Mouse (Mus musculus): ENCODE measurements around the gene Dusp3. TPM values are rescaled to one million over a fixed set of nuclear protein-coding genes. Genes with fewer than 3 reads are reported as not detected.
"Not testable (repeated sequence)": the region's sequence is repeated elsewhere in the genome, so short reads cannot be mapped to it uniquely, and the experiment has no call there.

Dusp3 gene
- total RNA-seq, 2 experiments from 2014 or later, result 145 to 170 TPM

DNA sequence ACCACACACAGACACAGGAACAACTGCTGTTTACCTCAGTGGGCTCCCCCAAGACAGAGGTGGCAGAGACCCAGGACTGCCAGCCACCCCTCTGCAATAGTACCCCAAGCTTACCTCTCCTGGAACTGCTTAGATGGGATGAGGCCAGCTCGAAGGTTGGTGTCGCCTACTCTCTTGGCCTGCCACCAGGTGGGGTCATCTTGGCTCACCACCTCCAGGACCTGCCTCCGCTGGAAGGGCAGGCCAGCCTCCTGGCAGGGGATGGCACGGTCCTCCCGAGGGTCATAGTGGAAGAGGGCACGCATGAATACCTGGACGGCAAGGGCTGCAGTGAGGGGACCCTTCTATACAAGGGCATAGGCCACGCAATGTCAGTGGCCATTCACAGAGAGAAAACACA is 26.4 kb upstream of the Dusp3 start:
- DNase-seq, result no peak
- intact Hi-C loops (cut with DNase I), result no loop called here

DNA sequence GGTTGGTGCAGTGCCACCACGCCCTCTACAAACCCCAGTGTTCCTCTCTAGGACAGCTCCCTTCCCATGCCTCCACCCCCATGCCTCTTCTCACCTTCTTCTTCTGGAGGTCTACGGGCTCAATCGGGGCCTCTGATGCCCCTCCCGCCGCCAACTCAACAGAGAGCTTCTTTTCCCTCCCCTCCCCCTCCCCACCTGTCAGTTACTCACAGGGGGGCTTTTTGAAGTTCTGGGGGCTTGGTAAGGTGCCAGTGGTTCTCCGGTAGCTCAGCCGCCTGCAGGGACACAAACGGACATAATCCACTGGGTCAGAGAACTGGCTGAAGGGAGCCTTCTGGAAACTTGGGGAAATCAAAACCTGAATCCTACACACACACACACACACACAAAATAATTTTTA is 24.7 kb upstream of the Dusp3 start:
- intact Hi-C loops (cut with DNase I), result no loop called here
- no peak for DNase-seq

DNA sequence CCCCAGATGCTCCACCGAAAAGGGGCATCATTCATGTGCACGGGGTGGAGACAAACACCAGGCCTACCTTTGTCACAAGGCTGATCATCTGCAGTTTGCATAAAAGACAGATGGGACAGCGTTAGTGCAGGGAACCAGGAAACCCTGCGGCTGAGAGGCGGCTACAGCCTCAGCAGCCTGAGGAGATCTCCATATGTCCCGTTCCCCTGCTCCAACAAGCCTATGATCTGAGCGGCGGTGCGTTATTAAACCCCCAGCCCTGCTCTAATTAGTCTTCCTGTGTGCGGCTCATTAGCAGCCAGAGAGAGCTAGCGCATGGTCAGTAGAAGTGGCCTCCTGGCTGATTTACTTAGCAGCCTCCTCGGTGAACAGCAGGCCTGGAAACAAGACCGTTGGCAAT is 23.3 kb upstream of the Dusp3 start:
- intact Hi-C loops (cut with DNase I), result no loop called here
- no peak for DNase-seq

DNA sequence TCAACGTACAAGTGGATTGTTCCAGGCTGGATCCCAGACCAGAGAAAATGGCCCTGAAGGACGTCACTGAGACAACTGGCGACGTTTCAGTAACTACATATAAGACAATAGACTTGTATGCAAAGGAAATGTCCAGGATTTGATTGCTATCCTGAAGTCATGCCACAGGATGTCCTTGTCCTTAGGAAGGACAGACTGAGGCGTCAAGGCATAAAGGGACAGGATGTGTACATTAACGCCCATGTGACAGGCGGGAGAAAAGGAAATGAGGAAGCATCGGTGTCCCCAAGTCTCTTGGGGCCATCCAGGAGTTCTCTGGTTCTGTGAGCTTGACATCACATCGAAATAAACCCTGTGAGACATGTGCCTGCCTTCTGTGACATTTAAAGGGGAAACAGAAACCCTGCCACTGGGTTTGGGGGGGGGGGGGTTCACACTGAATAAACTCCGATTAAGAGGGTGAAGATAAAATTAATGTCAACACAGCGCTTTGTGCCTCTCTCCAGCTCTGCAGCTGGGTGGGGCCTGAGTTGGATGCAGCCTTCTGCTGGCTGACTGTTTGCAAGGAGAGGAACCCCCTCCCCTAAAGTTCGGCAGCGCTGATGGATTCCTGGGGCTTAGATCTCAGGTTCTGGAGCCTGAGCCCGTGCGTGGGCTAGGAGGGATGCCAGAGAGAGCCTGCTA is 22.3 kb upstream of the Dusp3 start:
- no peak for DNase-seq
- intact Hi-C loops (cut with DNase I), result no loop called here

DNA sequence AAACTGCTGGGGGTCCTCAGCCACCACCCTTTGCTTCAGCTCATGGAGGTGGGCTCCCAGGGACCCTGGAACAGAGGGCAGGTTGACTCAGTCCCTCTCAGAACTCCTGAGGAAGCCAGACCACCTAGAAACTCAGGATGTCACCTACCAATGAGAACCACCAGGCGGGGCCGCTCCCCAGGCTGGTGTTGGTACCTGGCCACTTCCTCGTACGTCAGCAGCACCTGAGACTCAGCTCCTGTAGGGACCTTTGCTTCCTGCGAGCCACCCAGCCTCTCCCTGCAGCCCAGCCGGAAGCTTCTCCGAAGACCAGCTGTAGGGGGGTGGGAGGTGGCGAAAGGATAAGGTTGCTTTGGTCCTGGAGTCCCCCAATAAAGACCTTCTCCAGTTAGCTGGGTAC is 21.6 kb upstream of the Dusp3 start:
- intact Hi-C loops (cut with DNase I), result no loop called here
- no peak for DNase-seq

DNA sequence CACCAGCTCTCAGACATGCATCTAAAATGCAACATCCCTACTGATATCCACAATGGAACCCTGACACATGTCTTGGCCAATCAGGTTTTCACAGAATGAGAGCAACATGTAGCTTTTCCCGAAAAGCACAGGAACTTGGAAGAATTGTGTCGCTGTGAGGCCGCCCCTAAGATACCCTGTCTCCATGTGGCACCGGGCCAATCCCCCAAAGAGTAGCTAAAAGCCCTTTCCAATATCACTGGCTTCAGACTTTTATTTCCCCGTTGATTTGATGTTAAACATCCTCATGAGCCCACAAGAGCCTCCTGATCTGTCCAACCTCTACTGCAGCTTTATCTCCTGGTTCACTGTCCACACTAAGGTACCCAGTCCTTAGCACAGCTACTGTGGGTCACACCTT is 19.9 kb upstream of the Dusp3 start:
- DNase-seq, result no peak
- intact Hi-C loops (cut with DNase I), result no loop called here

DNA sequence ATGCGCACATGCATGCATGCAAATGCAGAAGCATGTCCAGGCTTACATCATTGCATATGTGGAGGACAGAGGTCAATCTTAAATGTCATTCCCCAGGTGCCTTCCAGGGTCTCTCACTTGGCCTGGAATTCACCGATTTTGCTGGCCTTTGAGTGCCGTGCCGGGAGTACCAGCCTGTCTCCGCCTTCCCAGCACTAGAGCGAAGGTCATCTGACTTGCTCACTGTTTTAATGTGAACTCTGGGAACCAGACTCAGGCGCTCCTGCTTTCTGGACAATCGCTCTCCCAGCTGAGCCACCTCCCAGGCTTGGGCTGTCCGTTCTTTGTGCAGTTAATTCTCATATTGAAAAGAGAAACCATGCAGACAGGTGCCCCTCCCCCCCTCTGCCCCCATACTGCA is 19.5 kb upstream of the Dusp3 start:
- intact Hi-C loops (cut with DNase I), result no loop called here
- DNase-seq, result no peak

DNA sequence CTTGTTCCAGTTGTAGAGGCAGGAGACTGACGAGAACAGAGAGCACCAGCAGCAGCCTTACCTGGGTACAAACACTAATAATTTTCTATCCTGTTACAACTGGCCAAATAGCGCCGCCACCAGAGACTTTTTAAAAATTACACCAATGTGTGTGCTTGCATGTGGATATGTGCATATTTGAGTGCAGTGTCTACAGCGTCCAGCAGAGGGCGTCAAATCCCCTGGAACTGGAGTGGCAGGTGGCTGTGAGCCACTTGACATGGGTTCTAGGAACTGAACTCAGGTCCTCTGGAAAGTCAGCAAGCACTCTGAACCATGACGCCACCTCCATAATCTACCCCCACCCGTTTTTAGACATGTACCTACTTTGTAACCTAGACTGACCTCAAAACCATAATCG is 17.4 kb upstream of the Dusp3 start:
- intact Hi-C loops (cut with DNase I), result no loop called here
- DNase-seq, result no peak

DNA sequence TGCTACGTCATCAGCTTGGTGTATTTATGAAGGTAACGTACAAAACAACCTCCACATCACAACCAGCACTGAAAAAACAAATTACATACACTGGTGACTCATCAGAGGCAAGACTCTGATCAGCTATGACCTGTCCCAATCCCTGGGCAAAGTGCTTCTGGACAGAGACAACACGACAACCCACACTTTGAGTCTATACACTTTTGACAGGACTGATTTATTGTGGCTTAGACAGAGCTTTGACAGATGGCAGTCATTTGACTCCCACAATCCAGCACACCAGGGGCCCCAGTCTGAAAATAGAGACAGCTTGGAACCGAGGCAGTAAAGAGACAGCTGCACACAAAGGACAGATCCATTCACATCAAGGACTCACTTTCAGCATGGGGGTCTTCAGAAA is 12.7 kb upstream of the Dusp3 start:
- intact Hi-C loops (cut with DNase I), result no loop called here
- no peak for DNase-seq

DNA sequence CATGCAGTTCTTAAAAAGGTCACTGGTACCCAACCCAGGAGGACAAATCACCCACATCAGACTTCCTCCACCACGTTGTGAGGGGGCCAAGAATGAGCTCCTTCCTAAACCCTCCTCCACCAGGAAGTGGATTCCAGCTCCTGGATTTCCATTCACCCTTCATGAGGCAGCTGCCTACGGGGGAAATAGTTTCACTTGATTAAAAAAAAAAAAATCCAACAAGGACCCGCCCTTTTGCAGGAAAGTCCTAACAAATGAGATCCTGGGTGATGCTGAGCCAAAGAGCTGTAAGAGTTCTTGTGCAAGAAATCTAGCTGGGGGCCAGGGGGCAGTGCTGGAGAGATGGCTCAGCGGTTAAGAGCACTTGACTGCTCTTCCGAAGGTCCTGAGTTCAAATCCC is 11.4 kb upstream of the Dusp3 start:
- intact Hi-C loops (cut with DNase I), result no loop called here
- DNase-seq, result peak; percentile 53 to 65

DNA sequence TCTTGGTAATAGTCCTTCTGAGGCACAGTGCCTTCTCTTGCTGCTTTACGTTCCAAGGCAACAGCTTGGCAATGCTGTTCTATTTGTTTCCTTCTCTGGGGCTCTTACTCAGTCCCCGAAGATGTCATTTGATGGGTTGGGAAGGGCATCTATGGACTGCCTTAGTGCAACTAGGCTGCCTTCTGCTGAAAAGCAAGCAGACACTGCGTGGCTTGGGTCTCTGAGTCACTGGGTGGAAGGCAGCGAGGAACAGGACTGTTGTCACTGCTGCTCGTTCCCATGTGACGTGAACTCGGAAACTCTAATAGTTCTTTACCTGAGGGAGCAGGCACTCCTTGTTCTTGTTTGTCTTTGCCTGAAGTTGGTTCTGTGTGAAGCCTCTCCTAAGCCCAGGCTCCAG is 9.1 kb upstream of the Dusp3 start:
- intact Hi-C loops (cut with DNase I), result no loop called here
- no peak for DNase-seq

DNA sequence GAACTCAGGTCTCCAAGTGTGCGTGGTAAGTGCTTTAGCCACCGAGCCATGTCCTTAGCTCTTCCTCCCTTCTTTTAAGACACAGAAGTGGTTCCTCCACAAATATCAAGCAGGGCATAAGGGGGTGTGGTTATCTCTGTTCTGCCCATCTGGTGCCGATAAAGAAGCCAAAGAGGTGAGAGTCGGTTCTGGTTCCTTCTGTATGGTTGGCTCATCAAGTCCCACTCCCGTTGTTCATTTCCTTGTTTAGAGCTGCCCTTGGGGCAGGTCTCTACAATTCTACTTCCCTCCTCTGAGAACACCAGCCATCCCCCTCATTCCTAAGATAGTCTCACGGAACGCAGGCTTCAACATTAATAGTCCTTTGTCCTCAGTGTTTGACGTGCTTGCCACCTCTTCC is 7.3 kb upstream of the Dusp3 start:
- peak in 1 of 2 experiments; percentile 20 for DNase-seq
- intact Hi-C loops (cut with DNase I), result no loop called here

DNA sequence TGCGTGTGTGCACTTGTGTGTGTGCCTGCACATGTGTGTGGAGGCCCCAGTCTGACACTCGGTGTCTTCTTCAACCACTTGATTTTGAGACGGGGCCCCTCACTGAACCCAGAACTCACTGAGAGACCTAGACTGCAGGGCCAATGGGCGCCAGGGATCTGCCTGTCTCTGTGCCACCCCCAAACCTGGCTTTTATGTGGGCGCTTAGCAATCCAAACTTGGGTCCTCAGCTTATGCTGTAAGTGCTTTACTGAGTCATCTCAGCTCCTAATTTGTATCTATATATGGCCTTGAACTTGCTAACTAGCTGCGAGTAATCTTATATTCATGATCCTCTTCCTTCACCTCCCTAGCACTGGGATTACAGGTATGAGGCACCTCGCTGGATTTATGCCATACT is 5.6 kb upstream of the Dusp3 start:
- intact Hi-C loops (cut with DNase I), result no loop called here
- no peak for DNase-seq

DNA sequence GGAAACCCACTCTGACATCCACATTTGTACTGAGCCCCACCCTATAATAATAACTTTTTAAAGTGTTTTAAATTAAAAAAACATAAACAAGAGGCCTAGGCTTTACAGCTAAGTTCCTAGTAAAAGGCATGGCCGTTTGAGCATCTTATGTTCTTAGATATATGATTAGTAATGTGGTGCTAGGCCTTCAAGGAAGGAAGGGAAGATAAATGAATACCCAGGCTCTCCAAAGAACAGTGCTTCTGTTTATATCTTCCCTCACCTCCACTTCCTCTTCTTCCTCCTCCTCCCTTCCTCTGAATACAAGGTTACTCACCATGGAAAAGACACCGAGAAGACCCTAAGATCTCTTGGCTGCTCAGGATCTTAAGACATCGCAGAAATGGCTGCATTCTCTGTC is 5.0 kb upstream of the Dusp3 start:
- intact Hi-C loops (cut with DNase I), result no loop called here

DNA sequence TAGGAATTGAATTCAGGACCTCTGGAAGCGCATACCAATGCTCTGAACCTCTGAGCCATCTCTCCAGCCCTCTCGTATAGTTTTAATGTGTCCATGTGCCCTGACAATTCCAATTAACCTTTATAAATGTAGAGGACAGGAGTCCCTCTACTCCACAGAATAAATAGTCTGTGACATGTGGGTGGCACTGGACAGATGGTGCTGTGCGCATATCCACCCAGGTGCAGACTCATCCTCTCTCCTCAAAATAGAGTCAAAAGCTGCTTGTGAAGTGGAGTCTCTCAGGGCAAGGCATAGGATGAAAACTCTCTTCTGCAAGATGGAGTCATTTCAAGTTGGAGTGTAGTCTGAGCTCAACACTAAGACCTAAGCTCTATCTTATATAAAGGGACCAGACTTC is 3.4 kb upstream of the Dusp3 start:
- intact Hi-C loops (cut with DNase I), result no loop called here
- DNase-seq, result no peak

More for the DNA sequence above, 5.0 kb upstream of the Dusp3 start:
- no peak for DNase-seq

DNA sequence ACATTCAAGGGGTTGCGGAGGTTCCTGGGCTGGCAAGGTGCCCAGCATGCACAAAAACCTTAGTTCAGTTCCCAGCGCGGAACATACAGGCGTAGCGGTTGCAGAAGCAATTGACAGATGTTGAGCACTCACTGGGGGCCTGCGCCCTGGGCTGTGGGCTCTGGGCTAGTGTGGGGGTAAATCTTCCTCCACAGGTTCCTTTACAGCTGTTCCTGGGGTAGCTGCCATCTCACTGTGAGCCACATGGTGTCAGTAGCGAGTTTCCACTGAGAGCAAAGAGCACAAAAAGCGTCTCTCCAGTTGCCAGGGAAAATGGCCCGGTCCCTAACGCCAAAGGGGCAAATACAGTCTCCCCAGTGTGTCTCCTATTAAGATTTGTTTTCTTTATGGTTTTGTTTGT is 823 bp downstream of the Dusp3 start:
- intact Hi-C loops (cut with DNase I), result loop anchor here (1.0 to 5.0 kb wide), 2 partner anchors 54 to 151 kb away; no protein-coding TSS in a partner anchor
- DNase-seq, result peak; percentile 93 to 95

DNA sequence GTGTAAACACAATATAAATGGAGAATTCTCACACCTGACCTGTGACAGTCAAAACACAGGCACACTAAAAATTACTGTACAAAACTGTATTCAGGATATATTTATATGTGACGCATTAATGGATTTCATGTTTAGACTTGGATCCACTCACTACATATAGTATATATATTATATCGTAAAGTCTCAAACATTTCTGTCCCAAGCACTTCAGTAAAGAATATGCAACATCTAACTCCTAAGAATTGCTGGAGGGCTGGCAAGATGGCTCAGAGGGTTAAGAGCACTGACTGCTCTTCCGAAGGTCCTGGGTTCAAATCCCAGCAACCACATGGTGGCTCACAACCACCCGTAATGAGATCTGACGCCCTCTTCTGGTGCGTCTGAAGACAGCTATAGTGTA is 1.4 kb downstream of the Dusp3 start:
- intact Hi-C loops (cut with DNase I), result loop anchor here (5.0 kb wide), 1 partner anchor 152 kb away; no protein-coding TSS in a partner anchor
- DNase-seq, result not testable (repeated sequence)

DNA sequence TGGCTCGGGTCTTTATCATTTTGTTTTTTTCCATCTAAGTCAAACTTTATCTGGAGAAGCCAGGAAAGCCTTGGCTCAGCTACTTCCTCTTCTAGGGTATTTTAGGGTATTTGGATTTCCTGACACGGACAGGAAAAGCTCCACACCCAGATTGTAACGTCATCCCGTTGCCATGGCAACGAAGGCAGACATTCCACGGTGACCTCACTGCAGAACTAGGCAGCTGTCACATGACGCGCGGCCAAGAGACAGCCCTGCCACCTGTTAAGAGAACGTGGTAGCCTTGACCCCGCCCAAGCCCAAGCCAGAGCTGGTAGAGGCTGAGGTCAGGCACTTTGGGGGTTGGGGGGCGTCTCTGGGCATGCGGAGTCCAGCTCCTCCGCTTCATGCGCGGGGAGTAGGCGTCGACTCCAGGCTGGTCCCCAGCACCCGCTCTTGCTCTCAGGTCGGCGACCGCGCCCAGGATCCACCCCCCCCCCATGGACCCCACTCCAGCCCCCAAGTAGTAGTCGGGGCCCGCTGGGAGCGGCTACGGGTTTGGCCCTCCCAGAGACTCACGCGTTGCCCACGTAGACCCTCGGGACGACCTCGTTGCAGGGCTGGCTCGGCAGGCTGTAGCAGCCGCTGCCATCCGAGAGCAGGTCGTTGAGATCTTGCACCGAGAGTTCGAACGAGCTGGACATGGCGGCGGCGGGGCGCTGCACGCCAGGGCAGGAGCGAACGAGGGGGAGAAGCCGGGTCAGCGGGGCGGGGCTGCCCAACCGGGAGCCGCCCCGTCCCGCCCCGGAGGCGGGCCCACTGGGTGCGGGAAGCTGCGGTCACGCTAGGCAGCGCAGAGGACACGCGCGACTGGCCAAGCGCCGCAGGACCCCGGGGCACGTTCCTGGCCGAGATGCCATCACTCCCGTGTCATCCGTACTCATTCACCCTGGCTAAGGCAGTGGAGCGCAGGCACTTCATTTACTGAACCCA is 2.5 kb downstream of the Dusp3 start, which contains the start of gene Cfap97d1:
Gene Cfap97d1, plus strand, starts transcription at position 226 of the 972 bp plus-strand sequence.
- DNase-seq, result peak; percentile 98
- intact Hi-C loops (cut with DNase I), result loop anchor here (5.0 kb wide), 1 partner anchor 153 kb away; no protein-coding TSS in a partner anchor

DNA sequence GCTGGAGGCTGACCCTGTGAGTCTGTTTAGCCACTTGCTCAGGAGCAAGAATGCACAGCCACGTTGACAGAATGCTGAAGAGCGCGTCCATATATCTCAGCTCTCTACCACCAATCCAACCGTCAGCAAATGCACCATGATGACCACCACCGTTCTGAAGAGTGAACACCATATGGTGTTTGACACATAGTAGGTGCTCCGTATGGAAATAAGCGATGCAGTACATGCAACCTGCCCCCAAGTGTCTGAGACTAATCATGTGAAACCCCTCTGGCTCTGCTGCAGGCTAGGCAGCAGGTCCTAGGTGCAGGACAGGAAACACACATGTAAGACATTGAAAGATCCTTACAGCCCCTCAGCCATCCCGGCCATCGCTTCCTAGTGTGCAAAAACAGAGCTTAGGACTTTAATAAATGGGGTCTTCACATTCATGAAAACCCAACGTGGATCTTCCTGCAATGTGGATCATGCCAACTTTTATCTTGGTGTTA is 3.3 kb downstream of the Dusp3 start:
- DNase-seq, result peak in 1 of 2 experiments; percentile 24
- intact Hi-C loops (cut with DNase I), result no loop called here

DNA sequence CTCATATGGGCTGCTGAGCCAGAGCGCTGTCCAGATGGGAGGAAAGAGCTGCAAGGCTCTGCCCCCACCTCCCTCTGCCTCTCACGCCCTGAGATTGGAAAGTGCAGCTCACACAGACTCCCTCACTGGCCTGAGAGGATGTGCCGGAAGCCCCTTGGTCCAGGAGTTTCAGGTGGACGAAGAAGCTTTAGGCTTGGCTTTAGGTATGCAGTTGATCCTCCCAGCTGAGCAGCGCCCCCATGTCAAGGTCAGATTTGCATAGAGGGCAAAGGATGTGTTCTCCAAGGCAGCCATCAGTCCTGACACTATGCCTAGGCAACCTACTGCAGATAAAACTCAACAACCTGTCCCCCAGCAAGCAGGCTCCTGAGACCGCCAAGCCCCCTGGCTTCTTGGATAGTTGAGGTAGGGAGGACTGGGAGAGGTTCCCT is 3.8 kb downstream of the Dusp3 start:
- intact Hi-C loops (cut with DNase I), result no loop called here
- DNase-seq, result peak; percentile 49 to 51

DNA sequence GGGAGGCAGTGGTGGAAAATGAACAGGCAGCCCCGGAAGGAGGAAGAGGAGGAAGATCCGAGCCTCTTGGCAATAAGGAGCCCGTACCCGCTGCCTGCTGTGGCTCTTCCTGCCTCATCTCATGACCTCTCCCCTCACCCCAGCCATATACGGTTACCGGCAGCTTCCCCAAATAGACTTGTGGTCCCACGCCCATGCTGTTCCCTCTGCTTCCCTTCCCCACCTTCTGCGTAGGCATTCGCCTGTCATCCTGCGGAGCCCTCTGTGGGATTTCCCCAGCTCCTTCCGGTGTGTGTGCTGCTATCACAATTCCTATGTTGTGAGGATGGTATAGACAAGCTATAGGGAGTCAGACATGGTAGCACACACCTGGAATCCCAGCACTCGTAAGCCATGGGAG is 5.0 kb downstream of the Dusp3 start:
- DNase-seq, result peak; percentile 29 to 38
- intact Hi-C loops (cut with DNase I), result no loop called here

All from heart, postnatal 10 days (tissue).